Mouse (Mus musculus) heart, postnatal 0 days (tissue): ENCODE data around the gene Gbf1.

Experiments used
- CTCF ChIP-seq: IDR thresholded peaks from 2 replicates; pipeline ENCODE4 v1.5.1; 2016; ENCODE audit warnings: antibody characterized with exemption, control low read depth, low read depth
- EP300 ChIP-seq: IDR thresholded peaks from 2 replicates; pipeline ENCODE4 v1.6.1; 2016; ENCODE audit warnings: antibody characterized with exemption, low read depth

- TF ChIP-seq CTCF (no peak), EP300 (no peak)
Observed at GRCm38 (mm10) chr19:46302551-46302950, 150.2 kb downstream of the Gbf1 start.
